Mouse (Mus musculus) NIH3T3 (cell line): ENCODE results near the gene Tm9sf3.

Experiments
- DNase-seq: peaks from one replicate; pipeline ENCODE4 v3.0.0-alpha.2; 2012; ENCODE audit warnings: low read depth

The Tm9sf3 gene

GRCm38 (mm10) chr19:41262712-41263629 lies 826 bp downstream of the Tm9sf3 start:
- DNase-seq, result peak; percentile 81

- DNase-seq, result no peak
These were observed 3.1 kb downstream of the Tm9sf3 start for GRCm38 (mm10) chr19:41260736-41261135.

DNA sequence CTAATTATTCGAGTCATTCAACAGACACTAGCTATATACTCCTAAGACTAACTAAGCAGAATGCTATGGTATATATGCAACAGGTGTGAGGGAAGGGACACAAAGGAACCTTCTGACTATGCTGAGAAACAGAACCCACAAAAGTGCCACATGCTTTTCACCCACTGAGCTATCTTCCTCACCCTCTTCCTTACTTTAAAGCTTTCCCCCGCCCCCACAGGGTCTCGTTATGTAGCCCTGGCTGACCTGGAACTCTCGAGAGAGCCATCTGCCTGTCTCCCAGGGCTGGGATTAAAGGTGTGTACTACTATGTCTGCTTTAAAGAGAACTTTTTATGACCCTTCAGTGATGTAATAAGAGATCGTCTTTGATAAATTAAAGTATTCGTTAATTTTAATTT lies 4.5 kb downstream of the Tm9sf3 start:
- DNase-seq, result no peak

GRCm38 (mm10) chr19:41258707-41259106 lies 5.1 kb downstream of the Tm9sf3 start:
- DNase-seq, result peak; percentile 67

GRCm38 (mm10) chr19:41254584-41254983 lies 9.2 kb downstream of the Tm9sf3 start:
- no peak for DNase-seq

GRCm38 (mm10) chr19:41248968-41249367 lies 14.8 kb downstream of the Tm9sf3 start:
- peak; percentile 61 for DNase-seq

DNA sequence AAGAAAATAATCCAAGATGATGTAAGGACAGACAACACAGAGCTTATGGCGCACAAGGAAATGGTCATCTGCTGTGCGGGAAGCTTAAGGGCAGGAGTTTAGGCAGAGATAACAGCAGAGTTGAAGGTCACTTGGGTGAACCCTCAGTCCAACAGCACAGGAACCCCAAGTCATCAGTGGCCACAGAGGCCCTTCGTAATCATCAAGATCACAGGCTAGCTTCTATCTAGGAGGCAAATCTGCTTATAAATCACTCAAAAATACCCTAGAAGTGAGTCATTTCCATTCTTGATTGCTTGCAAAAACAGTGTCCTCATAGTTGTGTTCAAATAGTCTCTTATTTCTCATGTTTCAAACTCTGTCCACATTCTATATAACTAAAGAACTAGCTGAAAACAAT lies 15.5 kb downstream of the Tm9sf3 start:
- DNase-seq, result peak; percentile 31

DNA sequence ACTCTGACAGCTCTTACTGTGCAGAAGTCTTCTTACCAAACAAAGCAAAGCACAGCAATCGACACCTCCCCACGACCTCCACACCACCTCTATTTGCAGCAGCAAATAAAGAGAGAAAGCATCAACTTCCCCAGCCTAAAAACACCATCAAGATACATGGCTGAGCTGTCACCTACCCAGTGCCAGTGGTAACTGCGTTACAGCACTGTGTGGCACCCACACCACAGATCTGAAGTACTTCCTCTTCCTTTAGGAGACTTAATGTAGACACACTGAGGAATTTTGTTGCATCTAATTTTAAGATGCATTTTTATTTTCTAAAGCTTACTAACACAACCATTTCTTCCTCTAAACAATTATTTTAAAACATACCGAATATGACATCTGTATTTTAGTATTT lies 17.5 kb downstream of the Tm9sf3 start:
- DNase-seq, result no peak

DNA sequence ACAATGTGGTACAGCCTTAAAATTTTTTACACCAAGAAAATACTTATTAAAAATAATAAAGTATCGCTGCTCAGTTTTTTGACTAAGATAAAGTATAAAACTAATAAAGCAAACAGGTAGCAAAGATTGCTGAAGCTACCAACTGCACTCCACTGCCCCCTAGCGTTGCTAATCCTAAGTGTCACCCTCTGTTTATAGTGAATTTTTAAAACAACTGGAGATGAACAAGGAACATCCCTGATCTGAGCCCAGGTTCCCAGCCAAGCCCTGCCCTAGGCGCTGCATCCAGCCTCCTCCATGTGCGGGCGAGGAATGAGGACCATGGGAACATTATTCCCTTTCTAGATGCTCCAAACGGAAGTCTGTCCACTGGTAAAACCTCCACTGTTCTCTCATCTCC lies 19.2 kb downstream of the Tm9sf3 start:
- DNase-seq, result peak; percentile 79

DNA sequence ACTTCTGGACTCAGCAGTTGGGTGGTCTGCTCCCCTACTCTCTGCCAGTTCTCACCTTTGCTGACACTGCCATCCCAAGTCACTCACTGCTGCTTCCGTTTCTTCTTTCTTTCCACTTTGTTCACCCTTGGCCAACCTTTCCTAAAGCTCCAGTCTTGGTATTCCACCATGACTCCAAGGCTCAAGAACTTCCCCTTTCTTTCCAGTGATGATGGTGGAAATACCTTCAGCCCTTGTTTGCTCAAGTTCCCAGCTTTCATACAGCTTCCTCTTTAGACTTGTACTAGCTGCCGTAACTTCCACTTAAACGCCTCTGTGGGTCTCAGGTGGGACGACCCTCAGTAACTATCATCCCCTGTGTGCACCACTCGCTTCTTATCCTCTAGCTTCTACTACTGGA lies 21.8 kb downstream of the Tm9sf3 start:
- no peak for DNase-seq

GRCm38 (mm10) chr19:41233698-41234097 lies 30.1 kb downstream of the Tm9sf3 start:
- DNase-seq, result no peak

DNA sequence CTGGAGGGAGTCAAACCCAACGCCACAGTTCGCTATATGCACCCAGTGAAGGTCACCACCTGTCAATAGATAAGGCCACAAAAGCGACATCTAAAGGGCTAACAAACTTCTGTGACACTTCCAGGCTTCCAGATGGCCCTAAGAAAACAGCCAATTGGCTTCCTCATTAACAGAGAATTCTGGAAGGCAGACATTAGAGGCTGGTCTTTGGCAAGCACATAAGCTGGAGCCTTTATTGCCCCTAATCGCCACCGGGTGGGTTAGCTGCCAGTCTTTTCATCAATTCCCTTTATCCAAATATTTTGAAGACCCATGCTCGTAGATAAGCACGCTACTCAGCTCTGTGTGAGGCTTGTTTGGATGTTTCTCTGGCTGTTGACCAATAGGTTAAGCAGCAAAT lies 55.5 kb downstream of the Tm9sf3 start:
- DNase-seq, result no peak

- DNase-seq, result peak; percentile 44
These were observed 56.9 kb downstream of the Tm9sf3 start, which contains the start of gene Tll2 for GRCm38 (mm10) chr19:41206811-41207344. Gene Tll2 (minus strand): TSS chr19:41206835.

GRCm38 (mm10) chr19:41206041-41206810 lies 57.6 kb downstream of the Tm9sf3 start:
- no peak for DNase-seq

DNA sequence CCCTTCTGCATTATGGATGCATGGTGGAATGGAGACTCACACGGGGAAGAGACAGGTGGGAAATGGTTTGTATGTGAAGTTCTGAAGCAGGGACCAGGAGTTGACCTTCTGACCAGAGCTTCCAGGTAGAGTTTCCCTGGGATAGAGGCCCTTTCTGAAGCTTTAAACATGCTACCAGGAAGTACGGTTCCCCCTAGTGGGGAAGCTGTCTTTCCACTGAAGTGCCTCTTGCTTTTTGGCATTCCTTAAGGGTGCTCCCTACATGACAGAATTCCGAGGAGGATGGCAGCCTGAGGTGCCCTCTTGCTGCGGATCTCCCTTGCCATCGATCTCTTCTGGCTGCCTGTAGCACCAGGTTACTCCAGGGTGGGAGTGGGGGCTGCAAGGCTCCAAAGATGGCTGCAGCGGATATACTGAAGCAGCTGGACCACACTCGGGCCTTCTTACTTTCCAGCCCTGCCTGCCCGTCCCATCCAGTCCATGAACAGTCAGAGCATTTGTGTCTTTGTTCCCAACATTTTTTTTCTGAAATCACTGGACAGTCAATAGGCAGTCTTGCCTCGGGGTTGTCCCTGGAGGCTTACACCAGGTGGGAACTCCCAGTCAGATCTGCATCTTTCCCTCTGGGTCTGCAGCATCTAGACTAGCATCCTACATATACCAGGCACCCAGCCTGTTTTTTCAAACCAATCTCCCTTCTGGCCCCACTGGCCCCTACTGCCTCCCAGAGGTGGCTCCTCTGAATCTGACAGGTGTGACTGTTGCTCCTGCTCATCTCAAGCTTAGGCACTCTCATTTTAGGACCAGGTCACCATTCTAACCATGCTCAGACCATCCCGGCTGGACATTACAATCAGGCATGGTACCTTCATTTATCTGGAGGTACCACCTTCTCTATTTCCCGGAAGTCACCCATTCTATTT lies 59.4 kb downstream of the Tm9sf3 start:
- DNase-seq, result peak; percentile 67

DNA sequence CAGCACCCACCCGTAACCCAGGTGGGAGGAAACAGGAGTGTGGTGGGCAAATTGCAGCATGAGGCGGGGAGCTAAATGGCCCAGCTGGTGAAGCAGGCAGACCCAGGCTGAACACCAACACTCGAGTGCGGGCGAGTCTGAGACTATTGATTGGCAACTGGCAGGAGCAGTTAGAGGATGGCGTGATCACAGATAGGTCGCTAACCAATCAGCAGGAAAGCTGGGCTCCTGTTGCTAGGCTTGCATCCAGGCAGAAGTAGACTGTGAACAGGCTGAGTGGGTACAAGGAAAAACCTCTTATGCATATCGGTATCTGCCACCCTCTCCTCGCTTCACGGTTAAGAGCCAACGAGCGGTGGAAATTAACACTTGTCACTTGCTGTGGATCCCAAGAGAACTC lies 66.2 kb downstream of the Tm9sf3 start:
- no peak for DNase-seq

DNA sequence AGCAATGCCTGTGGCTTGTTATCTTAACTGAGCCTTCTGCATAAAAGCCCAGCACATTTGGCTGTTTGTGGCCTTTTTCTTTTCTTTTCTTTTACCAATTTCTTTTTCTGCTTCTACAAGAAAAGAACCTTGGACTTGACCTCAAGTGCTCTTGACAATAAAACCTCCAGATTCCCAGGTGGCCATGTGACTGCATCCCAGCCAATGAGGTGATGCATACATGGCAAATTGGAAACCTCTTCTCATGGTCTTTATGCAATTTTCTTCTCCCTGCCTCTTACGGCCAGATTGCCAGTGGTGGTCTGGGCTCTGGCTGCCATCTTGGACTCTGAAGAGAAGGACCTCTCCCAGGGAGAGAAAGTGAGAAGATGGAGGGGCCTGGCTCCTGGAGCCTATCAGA lies 70.4 kb downstream of the Tm9sf3 start:
- DNase-seq, result no peak

DNA sequence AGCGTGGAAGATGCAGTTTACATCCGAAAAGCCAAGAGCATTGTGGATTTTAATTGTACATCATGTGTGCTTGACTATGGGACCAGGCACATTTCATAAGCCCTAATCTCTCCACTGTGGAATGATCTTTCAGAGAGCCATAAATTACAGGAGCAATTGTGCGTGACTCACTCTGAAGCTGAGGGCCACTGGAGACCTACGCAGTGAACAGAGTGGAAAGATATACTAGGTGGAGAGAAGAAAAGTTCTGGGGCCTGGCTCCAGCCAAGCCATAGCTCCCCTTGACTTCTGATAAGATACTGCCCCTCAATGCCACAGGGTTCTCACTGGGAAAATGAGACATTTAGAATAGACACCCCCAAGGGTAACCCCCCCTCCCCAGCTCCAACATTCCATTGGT lies 70.8 kb downstream of the Tm9sf3 start:
- DNase-seq, result peak; percentile 64

- peak; percentile 65 for DNase-seq
These were observed 72.1 kb downstream of the Tm9sf3 start for GRCm38 (mm10) chr19:41191724-41192123.

DNA sequence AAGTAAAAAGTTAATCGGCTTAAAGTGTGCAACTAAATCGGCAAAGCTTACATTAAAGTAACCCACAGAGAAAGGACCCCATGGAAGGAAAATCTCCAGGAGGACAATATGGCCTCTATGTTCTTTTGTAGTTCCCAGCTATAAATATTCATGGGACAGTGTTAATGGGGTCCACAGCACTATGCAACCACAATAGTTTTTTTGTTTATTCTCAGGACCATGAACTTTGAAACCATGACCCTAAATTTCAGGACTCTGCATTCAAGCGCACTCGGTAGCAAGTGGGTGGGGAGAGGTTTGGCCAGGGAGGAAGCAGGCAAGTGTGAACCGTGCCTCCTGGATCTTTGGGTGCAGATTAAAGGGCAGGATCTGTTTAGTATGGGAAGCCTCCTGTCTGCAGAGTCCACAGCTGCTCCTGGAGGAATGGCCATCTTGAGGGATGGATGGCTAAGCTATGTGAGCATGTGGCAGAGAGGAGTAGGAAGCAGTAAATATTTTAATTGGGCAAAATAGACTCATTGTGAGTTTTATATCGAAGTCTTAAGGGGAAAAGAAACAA lies 72.8 kb downstream of the Tm9sf3 start:
- no peak for DNase-seq

DNA sequence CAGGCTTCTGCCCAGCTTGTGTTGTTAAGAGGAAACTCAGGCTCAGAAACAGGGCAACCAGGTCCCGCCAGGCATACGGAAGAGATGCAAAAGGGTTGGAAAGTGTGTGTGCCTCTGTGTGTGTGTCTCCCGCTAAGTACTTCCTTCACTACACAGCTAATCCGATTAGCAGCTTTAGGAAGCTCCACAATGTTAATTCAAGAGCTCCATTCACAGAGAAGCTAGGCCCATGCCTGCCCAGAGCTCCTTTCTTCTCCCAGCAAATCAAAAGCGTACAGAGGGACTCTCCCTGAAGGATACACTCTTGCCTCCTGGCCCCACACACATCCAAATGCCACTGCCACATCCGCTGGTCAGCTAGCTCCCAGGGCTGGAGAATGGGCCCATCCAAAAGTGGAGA lies 86.5 kb downstream of the Tm9sf3 start:
- no peak for DNase-seq
